Mouse (Mus musculus) cerebellum, adult (tissue): ENCODE data around the gene Zhx3.

Source experiments
- ATAC-seq: cut with Nextera tagmentation; 2 replicates; pipeline ENCODE4 v1.9.2; 2017; ENCODE audit warnings: mild to moderate bottlenecking, moderate library complexity, mixed read lengths; ENCODE audit not compliant: insufficient number of reproducible peaks, low FRiP score, low TSS enrichment

Gene Zhx3

GRCm38 (mm10) chr2:160872890-160873382 lies at the start of gene Zhx3:
Zhx3 (minus strand) TSS chr2:160872998.
- ATAC-seq, result peak; percentile 87

- no peak for ATAC-seq
These were observed 48.5 kb upstream of the Zhx3 start for GRCm38 (mm10) chr2:160921285-160921684.

GRCm38 (mm10) chr2:160918930-160919215 lies 46.1 kb upstream of the Zhx3 start:
- no peak for ATAC-seq

GRCm38 (mm10) chr2:160918154-160918929 lies 45.5 kb upstream of the Zhx3 start:
- no peak for ATAC-seq

GRCm38 (mm10) chr2:160917313-160917712 lies 44.5 kb upstream of the Zhx3 start:
- ATAC-seq, result 0 out of 2 replicates have a peak, but pooled peaks have one; percentile 10

- no peak for ATAC-seq
These were observed 43.9 kb upstream of the Zhx3 start for GRCm38 (mm10) chr2:160916714-160917113.

- peak; percentile 62 for ATAC-seq
These were observed 43.2 kb upstream of the Zhx3 start for GRCm38 (mm10) chr2:160915821-160916610.

GRCm38 (mm10) chr2:160914656-160915055 lies 41.9 kb upstream of the Zhx3 start:
- ATAC-seq, result no peak

GRCm38 (mm10) chr2:160912231-160912671 lies 39.5 kb upstream of the Zhx3 start, which contains the start of gene Emilin3:
Emilin3 (minus strand) TSS chr2:160912328.
- no peak for ATAC-seq

- ATAC-seq, result peak; percentile 22; the same call in 1 of the 2 replicates
These were observed 38.9 kb upstream of the Zhx3 start for GRCm38 (mm10) chr2:160911558-160912201.

- no peak for ATAC-seq
These were observed 37.8 kb upstream of the Zhx3 start for GRCm38 (mm10) chr2:160910633-160911032.

- ATAC-seq, result no peak
These were observed 35.8 kb upstream of the Zhx3 start for GRCm38 (mm10) chr2:160908607-160909006.

- ATAC-seq, result peak; percentile 74
These were observed 33.3 kb upstream of the Zhx3 start for GRCm38 (mm10) chr2:160906101-160906500.

- ATAC-seq, result no peak
These were observed 32.5 kb upstream of the Zhx3 start for GRCm38 (mm10) chr2:160905301-160905700.

GRCm38 (mm10) chr2:160901656-160902412 lies 29.0 kb upstream of the Zhx3 start:
- ATAC-seq, result no peak

- ATAC-seq, result no peak
These were observed 18.9 kb upstream of the Zhx3 start for GRCm38 (mm10) chr2:160891697-160892096.

- no peak for ATAC-seq
These were observed 18.2 kb upstream of the Zhx3 start for GRCm38 (mm10) chr2:160891045-160891444.

GRCm38 (mm10) chr2:160887859-160888258 lies 15.1 kb upstream of the Zhx3 start:
- ATAC-seq, result peak; percentile 42; the same call in 1 of the 2 replicates

GRCm38 (mm10) chr2:160887284-160887683 lies 14.5 kb upstream of the Zhx3 start:
- ATAC-seq, result peak; percentile 86

GRCm38 (mm10) chr2:160886221-160886620 lies 13.4 kb upstream of the Zhx3 start:
- no peak for ATAC-seq
